Mouse (Mus musculus) stomach, postnatal 0 days (tissue): ENCODE results near the gene Erc2.

Experiments
- CTCF ChIP-seq: IDR thresholded peaks from 2 replicates; pipeline ENCODE4 v1.5.1; 2016; ENCODE audit warnings: antibody characterized with exemption, low read depth, mild to moderate bottlenecking, moderate library complexity
- EP300 ChIP-seq: optimal IDR thresholded peaks from 2 replicates; pipeline ENCODE3; 2016; ENCODE audit warnings: antibody characterized with exemption

GRCm38 (mm10) chr14:27741248-27741916 lies 119.2 kb downstream of the Erc2 start:
- peak; percentile 92 for TF ChIP-seq CTCF
- no peak for TF ChIP-seq EP300
